Mouse (Mus musculus) forebrain, postnatal 0 days (tissue): Measurements from ENCODE around the gene Sec24c. TPM values are rescaled to one million over a fixed set of nuclear protein-coding genes. Genes with fewer than 3 reads are reported as not detected.

Experiments
- ATAC-seq: fragments of 200-750 bp; cut with Nextera tagmentation; 2 replicates; pipeline ENCODE4 v1.8.0; 2017; ENCODE audit warnings: mild to moderate bottlenecking, moderate library complexity
- DNase-seq: peaks from one replicate; pipeline ENCODE4 v3.0.0-alpha.2; 2015
- H3K27ac ChIP-seq: fragments of 300-500 bp; sonication (generic); 2 replicates; pipeline ENCODE4 v1.5.1; 2014; ENCODE audit warnings: low read depth, mild to moderate bottlenecking, antibody characterized with exemption, low read length, moderate library complexity, mixed read lengths
- H3K27me3 ChIP-seq: fragments of 300-500 bp; sonication (generic); 2 replicates; pipeline ENCODE4 v1.6.1; 2014; ENCODE audit warnings: mild to moderate bottlenecking, low read length, mixed read lengths; ENCODE audit not compliant: insufficient read depth
- H3K36me3 ChIP-seq: fragments of 300-500 bp; sonication (generic); 2 replicates; pipeline ENCODE4 v1.6.1; 2014; ENCODE audit warnings: mild to moderate bottlenecking, moderate library complexity; ENCODE audit not compliant: insufficient read depth
- H3K4me1 ChIP-seq: fragments of 300-500 bp; sonication (generic); 2 replicates; pipeline ENCODE4 v1.6.1; 2014; ENCODE audit warnings: antibody characterized with exemption; ENCODE audit not compliant: insufficient read depth
- H3K4me2 ChIP-seq: fragments of 300-500 bp; sonication (generic); 2 replicates; pipeline ENCODE4 v1.6.1; 2014; ENCODE audit warnings: low read depth, mild to moderate bottlenecking, moderate library complexity
- H3K4me3 ChIP-seq: fragments of 300-500 bp; sonication (generic); 2 replicates; pipeline ENCODE4 v1.5.1; 2014; ENCODE audit warnings: low read depth, low read length, mixed read lengths
- H3K9ac ChIP-seq: fragments of 300-500 bp; sonication (generic); 2 replicates; pipeline ENCODE4 v1.6.1; 2014; ENCODE audit warnings: mild to moderate bottlenecking
- H3K9me3 ChIP-seq: fragments of 300-500 bp; sonication (generic); 2 replicates; pipeline ENCODE4 v1.6.1; 2016; ENCODE audit warnings: low read length
- CTCF ChIP-seq: sonication (generic); IDR thresholded peaks from 2 replicates; pipeline ENCODE4 v1.5.1; 2016; ENCODE audit warnings: antibody characterized with exemption, control low read depth, low read depth
- WGBS: fragments of 180-500 bp; shearing (Covaris S2); extraction: QIAGEN DNeasy Blood & Tissue Kit; methylation state at CpG from one replicate; pipeline ENCODE4 v1.1.7; 2014; 5-methylcytosine and 5-hydroxymethylcytosine counted together
- polyA plus RNA-seq: library from polyadenylated mRNA; unstranded; fragments of >200 nt; fragmentation: Nextera tagmentation; extraction: Ambion mirVana; gene quantifications from 2 replicates; pipeline ENCODE4 v1.2.1, GENCODE M21; 2015
- total RNA-seq: library from RNA; depleted of rRNA; stranded (reverse); fragments of >200 nt; gene quantifications from 2 replicates; pipeline ENCODE4 v1.2.3, GENCODE M21; 2014

The Sec24c gene
- total and polyA plus RNA-seq, 2 experiments from 2014 or later: 57.1 to 86.4 TPM

- no peak overlapping the region for H3K4me3 ChIP-seq
- H3K27me3 ChIP-seq: no peaks in the 10 kb centered on the region
- H3K9ac ChIP-seq: no peak overlapping the region
- 91% methylated on average over 2 of the region's 2 CpGs for WGBS
- ATAC-seq (no peak), DNase-seq (no peak)
- no peak overlapping the region for H3K27ac ChIP-seq
- H3K4me2 ChIP-seq: no peak overlapping the region
- H3K36me3 ChIP-seq: peaks cover 95% of the 10 kb centered on the region
- TF ChIP-seq CTCF: no peak
- no peaks in the 10 kb centered on the region for H3K9me3 ChIP-seq
- H3K4me1 ChIP-seq: no peaks in the 10 kb centered on the region
Measured at GRCm38 (mm10) chr14:20689009-20689408, 14.9 kb downstream of the Sec24c start.

GRCm38 (mm10) chr14:20691772-20692171, 17.7 kb downstream of the Sec24c start:
- Histone ChIP-seq H3K27me3 (no peaks in the 10 kb centered on the region), H3K4me1 (peaks cover 11% of the 10 kb centered on the region), H3K4me3 (no peak overlapping the region), H3K9me3 (no peaks in the 10 kb centered on the region), H3K4me2 (no peak overlapping the region), H3K36me3 (peaks cover 71% of the 10 kb centered on the region), H3K27ac (no peak overlapping the region), H3K9ac (no peak overlapping the region)
- no peak for ATAC-seq
- TF ChIP-seq CTCF: no peak
- DNase-seq: no peak
- 94% methylated on average over 6 of the region's 6 CpGs for WGBS

DNA sequence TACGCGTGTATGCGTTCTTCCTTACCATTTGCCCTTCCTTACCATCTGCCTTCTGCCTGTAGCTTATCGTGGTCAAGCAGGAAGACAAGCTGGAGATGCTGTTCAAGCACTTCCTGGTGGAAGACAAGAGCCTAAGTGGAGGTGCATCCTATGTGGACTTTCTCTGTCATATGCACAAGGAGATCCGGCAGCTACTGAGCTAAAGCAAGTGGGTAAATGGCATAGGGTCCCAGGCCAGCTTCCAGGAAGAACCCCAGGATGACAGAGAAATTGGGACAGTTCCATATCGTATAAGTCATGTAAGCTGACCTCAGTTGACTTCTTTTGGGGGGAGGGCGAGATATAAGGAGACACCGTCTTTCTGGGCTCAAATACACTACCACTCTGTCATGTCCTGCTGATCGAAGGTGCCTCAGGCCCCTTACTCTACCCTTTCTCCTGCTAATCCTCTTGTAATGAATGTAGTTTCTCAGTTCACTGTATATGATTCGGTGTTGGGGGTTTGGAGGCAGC, 19.5 kb downstream of the Sec24c start:
- no peak for DNase-seq
- no peak overlapping the region for H3K4me2 ChIP-seq
- ATAC-seq: no peak
- peaks cover 26% of the 10 kb centered on the region for H3K4me1 ChIP-seq
- peaks cover 57% of the 10 kb centered on the region for H3K36me3 ChIP-seq
- no peaks in the 10 kb centered on the region for H3K27me3 ChIP-seq
- TF ChIP-seq CTCF: no peak
- H3K4me3 ChIP-seq: no peak overlapping the region
- no peaks in the 10 kb centered on the region for H3K9me3 ChIP-seq
- no peak overlapping the region for H3K9ac ChIP-seq
- H3K27ac ChIP-seq: no peak overlapping the region
- 95% methylated on average over 10 of the region's 10 CpGs for WGBS

DNA sequence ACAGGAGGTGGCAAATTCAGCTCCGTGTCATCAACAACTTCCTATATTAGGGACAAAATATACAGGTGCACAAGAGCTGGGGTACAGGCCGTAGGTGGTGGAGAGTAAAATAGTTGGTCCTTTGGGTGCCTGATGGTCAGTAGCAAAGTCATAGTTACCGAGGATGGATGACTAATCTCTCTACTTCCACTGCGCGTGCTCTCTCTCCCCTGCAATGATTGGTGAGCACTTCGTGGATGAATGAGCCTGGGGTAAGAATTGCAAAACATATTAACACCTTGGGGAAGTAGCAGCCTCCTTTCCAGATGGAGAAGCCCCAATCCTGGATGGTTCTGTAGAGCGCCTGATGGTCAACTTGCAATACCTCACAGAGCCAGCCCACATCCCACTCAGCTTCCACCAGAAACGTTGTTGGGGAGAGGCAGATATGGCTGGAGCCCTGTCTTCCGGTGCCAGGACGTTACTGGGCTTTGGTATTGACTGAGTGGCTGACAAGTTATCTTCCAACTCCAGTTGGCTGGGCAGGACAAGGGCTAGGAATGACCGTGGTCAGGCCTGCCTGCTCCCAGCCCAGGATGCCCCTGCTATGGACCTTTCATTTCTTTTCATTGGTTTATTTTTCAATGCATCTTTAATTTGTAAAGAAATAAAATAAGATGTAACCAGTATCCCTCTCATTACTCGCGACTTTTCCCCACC, 20.2 kb downstream of the Sec24c start:
- peak overlapping the region; percentile 86 for H3K9ac ChIP-seq
- WGBS: 47% methylated on average over 13 of the region's 13 CpGs
- peaks cover 50% of the 10 kb centered on the region for H3K36me3 ChIP-seq
- no peaks in the 10 kb centered on the region for H3K27me3 ChIP-seq
- TF ChIP-seq CTCF: no peak
- DNase-seq (no peak), ATAC-seq (no peak)
- peaks cover 28% of the 10 kb centered on the region for H3K4me1 ChIP-seq
- H3K4me2 ChIP-seq: peak overlapping the region; percentile 71
- no peaks in the 10 kb centered on the region for H3K9me3 ChIP-seq
- H3K4me3 ChIP-seq: peak overlapping the region; percentile 83
- H3K27ac ChIP-seq: peak overlapping the region; percentile 95

GRCm38 (mm10) chr14:20694884-20695760, 21.0 kb downstream of the Sec24c start, which contains the start of gene Fut11:
TSS of gene Fut11 (plus strand) at chr14:20694968.
- peaks cover 43% of the 10 kb centered on the region for H3K36me3 ChIP-seq
- peak within 1 kb of the TSS; percentile 83 for H3K4me3 ChIP-seq
- peak within 1 kb of the TSS; percentile 71 for H3K4me2 ChIP-seq
- WGBS: 1% methylated on average over 102 of the region's 111 CpGs
- DNase-seq: peak; percentile 94
- peak within 1 kb of the TSS; percentile 86 for H3K9ac ChIP-seq
- peak; percentile 93 for ATAC-seq
- H3K9me3 ChIP-seq: no peaks in the 10 kb centered on the region
- H3K27me3 ChIP-seq: no peaks in the 10 kb centered on the region
- peak within 1 kb of the TSS; percentile 95 for H3K27ac ChIP-seq
- TF ChIP-seq CTCF: no peak
- peaks cover 28% of the 10 kb centered on the region for H3K4me1 ChIP-seq

GRCm38 (mm10) chr14:20695761-20696520, 21.8 kb downstream of the Sec24c start:
- TF ChIP-seq CTCF: no peak
- H3K9ac ChIP-seq: peak overlapping the region; percentile 86
- no peaks in the 10 kb centered on the region for H3K27me3 ChIP-seq
- peak overlapping the region; percentile 83 for H3K4me3 ChIP-seq
- peak overlapping the region; percentile 71 for H3K4me2 ChIP-seq
- peak; percentile 13 for DNase-seq
- H3K27ac ChIP-seq: peak overlapping the region; percentile 95
- peaks cover 28% of the 10 kb centered on the region for H3K4me1 ChIP-seq
- peaks cover 38% of the 10 kb centered on the region for H3K36me3 ChIP-seq
- WGBS: 11% methylated on average over 27 of the region's 27 CpGs
- ATAC-seq: no peak
- no peaks in the 10 kb centered on the region for H3K9me3 ChIP-seq
